Mouse (Mus musculus) heart, embryonic 10.5 days (tissue): ENCODE measurements around the gene Per1. TPM values are rescaled to one million over a fixed set of nuclear protein-coding genes. Genes with fewer than 3 reads are reported as not detected.
A peak's percentile ranks its signal among the peaks of the same experiment; 100 is the strongest.

Experiments
- DNase-seq: peaks from one replicate; pipeline ENCODE4 v3.0.0-alpha.2; 2017; ENCODE audit warnings: low spot score
- H3K27ac ChIP-seq: fragments of 300-500 bp; sonication (generic); 2 replicates; pipeline ENCODE4 v1.5.1; 2016; ENCODE audit warnings: mild to moderate bottlenecking
- H3K27me3 ChIP-seq: fragments of 300-500 bp; sonication (generic); 2 replicates; pipeline ENCODE4 v1.6.1; 2016; ENCODE audit warnings: mild to moderate bottlenecking; ENCODE audit not compliant: poor library complexity, insufficient read depth, severe bottlenecking
- H3K36me3 ChIP-seq: fragments of 300-500 bp; sonication (generic); 2 replicates; pipeline ENCODE4 v1.6.1; 2016; ENCODE audit warnings: mild to moderate bottlenecking, moderate library complexity
- H3K4me1 ChIP-seq: fragments of 300-500 bp; sonication (generic); 2 replicates; pipeline ENCODE4 v1.6.1; 2016; ENCODE audit warnings: mild to moderate bottlenecking
- H3K4me3 ChIP-seq: fragments of 300-500 bp; sonication (generic); 2 replicates; pipeline ENCODE4 v1.5.1; 2016; ENCODE audit warnings: mild to moderate bottlenecking, moderate library complexity
- H3K9me3 ChIP-seq: fragments of 300-500 bp; sonication (generic); 2 replicates; pipeline ENCODE4 v1.6.1; 2016; ENCODE audit warnings: mild to moderate bottlenecking, moderate library complexity
- WGBS: fragments of 180-500 bp; shearing (Covaris S2); methylation state at CpG from one replicate; pipeline ENCODE4 v1.1.7; 2016; 5-methylcytosine and 5-hydroxymethylcytosine counted together
- polyA plus RNA-seq: library from polyadenylated mRNA; unstranded; fragments of >200 nt; fragmentation: Nextera tagmentation; extraction: Ambion mirVana; gene quantifications from 2 replicates; pipeline ENCODE4 v1.2.1, GENCODE M21; 2016

Per1 gene
- polyA plus RNA-seq, 1 experiment from 2014 or later, result 8.8 TPM

DNA sequence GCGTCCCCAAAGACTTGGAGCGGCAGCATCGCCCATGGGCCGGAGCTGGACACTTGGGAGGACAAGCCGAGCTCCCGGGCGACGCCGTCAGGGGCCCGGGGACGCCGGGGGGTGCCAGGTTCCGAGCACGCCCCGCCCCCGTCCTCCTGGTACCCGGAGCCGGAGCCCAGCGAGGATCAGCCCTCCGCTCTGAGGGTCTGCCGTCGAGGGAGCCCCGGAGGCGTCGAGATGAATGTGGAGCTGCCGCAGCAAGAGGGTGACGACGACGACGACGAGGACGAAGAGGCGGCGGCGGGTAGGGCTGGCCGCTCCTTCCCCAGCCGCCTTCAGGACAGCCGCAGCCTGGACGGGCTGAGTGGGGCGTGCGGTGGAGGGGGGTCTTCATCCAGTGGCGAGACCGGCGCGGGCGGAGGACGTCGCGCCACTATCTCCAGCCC lies 35.0 kb upstream of the Per1 start:
- Histone ChIP-seq H3K27ac (peak overlapping the region; percentile 95), H3K4me3 (peak overlapping the region; percentile 81), H3K36me3 (0 out of 2 replicates have a peak, but pooled peaks cover 2% of the 10 kb centered on the region), H3K27me3 (no peaks in the 10 kb centered on the region), H3K4me1 (peaks cover 37% of the 10 kb centered on the region), H3K9me3 (no peaks in the 10 kb centered on the region)
- under 1% methylated on average over 49 of the region's 49 CpGs for WGBS
- no peak for DNase-seq

DNA sequence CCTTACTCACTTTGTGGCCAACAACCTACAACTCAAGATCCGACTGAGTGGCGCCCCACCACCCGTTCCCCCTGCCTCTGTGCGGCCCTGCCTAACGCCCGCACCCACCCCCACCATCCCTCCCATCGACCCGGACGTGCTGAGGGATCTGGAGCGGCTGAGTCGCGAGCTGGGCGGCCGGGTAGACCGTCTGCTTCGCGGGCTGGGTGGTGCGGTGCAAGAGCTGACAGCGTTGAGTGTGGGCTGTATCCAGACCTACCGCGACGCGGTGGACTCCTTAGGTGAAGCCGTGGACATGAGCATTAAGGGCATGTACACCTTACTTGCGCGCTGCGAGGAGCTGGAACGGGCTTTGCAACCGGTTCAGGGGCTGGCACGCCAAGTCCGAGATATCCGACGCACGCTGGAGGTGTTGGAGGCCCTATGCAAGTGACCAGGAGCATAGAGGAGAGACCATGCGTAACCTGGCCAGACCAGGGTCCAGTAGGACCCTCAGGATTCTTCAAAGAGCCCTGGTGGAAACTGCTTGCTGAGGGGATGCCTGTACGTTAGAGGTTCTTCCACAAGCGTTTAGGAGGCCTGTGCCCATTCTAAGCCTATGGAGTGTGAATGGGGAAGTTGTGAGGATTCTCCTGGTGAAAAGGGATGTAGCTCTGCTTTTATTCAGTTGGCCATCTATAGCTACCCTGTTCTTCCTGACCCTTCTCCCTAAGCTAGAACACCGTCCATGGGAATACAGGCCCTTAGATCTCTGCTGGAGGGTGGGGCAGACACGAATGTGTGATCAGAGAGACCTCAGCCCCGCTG lies 34.4 kb upstream of the Per1 start:
- no peaks in the 10 kb centered on the region for H3K27me3 ChIP-seq
- peak overlapping the region; percentile 81 for H3K4me3 ChIP-seq
- H3K27ac ChIP-seq, result peak overlapping the region; percentile 95
- H3K9me3 ChIP-seq, result no peaks in the 10 kb centered on the region
- peaks cover 37% of the 10 kb centered on the region for H3K4me1 ChIP-seq
- no peaks in the 10 kb centered on the region for H3K36me3 ChIP-seq
- DNase-seq, result no peak
- WGBS, result under 1% methylated on average over 40 of the region's 40 CpGs

- no peak for DNase-seq
- H3K4me3 ChIP-seq, result peak overlapping the region; percentile 81
- H3K9me3 ChIP-seq, result no peaks in the 10 kb centered on the region
- no peaks in the 10 kb centered on the region for H3K27me3 ChIP-seq
- WGBS, result 7% methylated on average over 17 of the region's 17 CpGs
- H3K4me1 ChIP-seq, result peaks cover 44% of the 10 kb centered on the region
- no peaks in the 10 kb centered on the region for H3K36me3 ChIP-seq
- H3K27ac ChIP-seq, result peak overlapping the region; percentile 95
These were observed 33.6 kb upstream of the Per1 start for GRCm38 (mm10) chr11:69061255-69061912.

GRCm38 (mm10) chr11:69062194-69062760 lies 32.7 kb upstream of the Per1 start:
- Histone ChIP-seq H3K36me3 (no peaks in the 10 kb centered on the region), H3K9me3 (no peaks in the 10 kb centered on the region), H3K4me1 (peaks cover 50% of the 10 kb centered on the region), H3K27me3 (no peaks in the 10 kb centered on the region), H3K27ac (0 out of 2 replicates have a peak overlapping the region, but pooled peaks have one; percentile 62), H3K4me3 (peak overlapping the region; percentile 81)
- WGBS, result under 1% methylated on average over 17 of the region's 17 CpGs
- no peak for DNase-seq

GRCm38 (mm10) chr11:69062761-69063224 lies 32.2 kb upstream of the Per1 start:
- H3K4me3 ChIP-seq, result peak overlapping the region; percentile 81
- no peaks in the 10 kb centered on the region for H3K36me3 ChIP-seq
- peak; percentile 94 for DNase-seq
- H3K27me3 ChIP-seq, result no peaks in the 10 kb centered on the region
- peak overlapping the region; percentile 85; the same call in 1 of the 2 replicates for H3K27ac ChIP-seq
- H3K4me1 ChIP-seq, result peaks cover 56% of the 10 kb centered on the region
- under 1% methylated on average over 19 of the region's 19 CpGs for WGBS
- H3K9me3 ChIP-seq, result no peaks in the 10 kb centered on the region

DNA sequence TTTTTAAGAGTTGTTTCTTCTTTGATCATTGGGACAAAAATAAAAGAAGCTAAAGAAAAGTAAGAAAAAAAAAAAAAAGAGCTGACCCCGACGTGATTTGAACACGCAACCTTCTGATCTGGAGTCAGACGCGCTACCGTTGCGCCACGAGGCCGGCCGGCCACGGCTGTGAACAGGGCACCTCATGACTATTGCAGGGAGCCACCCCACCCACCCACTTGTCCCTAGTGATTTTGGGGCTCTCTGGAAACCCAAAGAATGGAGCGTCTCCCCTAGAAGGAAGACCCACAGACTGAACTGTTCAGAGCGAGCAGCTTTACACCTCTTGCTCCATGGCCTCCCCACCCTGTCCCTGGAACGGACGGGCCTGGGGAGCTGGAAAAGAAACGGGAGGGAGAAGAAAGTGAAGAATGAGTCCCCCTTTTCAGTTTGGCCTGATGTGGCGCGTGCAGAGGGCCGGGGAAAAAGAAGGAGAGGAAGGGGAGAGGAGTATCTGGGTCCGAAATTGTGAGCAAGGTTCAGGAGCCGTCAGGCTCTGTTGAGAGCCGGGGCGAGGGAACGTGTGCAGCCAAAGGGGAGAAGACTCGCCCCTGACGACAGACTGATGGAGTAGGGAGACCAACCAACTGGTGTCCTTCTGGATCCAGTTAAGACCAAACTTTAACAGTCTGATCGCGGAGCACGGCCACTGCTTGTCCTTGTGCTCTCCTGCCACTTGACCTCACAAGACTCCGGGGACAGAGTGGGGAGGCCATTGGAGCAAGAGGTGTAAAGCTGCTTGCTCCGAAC lies 31.4 kb upstream of the Per1 start:
- peak overlapping the region; percentile 89 for H3K27ac ChIP-seq
- DNase-seq, result peak; percentile 95
- WGBS, result under 1% methylated on average over 31 of the region's 31 CpGs

GRCm38 (mm10) chr11:69064259-69065133 lies 30.5 kb upstream of the Per1 start:
- WGBS, result 48% methylated on average over 9 of the region's 9 CpGs
- H3K4me1 ChIP-seq, result peaks cover 50% of the 10 kb centered on the region
- H3K27me3 ChIP-seq, result no peaks in the 10 kb centered on the region
- no peaks in the 10 kb centered on the region for H3K36me3 ChIP-seq
- no peaks in the 10 kb centered on the region for H3K9me3 ChIP-seq
- peak overlapping the region; percentile 89 for H3K27ac ChIP-seq
- peak overlapping the region; percentile 81 for H3K4me3 ChIP-seq
- DNase-seq, result no peak

More for the DNA sequence above, 31.4 kb upstream of the Per1 start:
- Histone ChIP-seq H3K36me3 (no peaks in the 10 kb centered on the region), H3K27me3 (no peaks in the 10 kb centered on the region), H3K9me3 (no peaks in the 10 kb centered on the region), H3K4me3 (peak overlapping the region; percentile 81), H3K4me1 (peaks cover 53% of the 10 kb centered on the region)

DNA sequence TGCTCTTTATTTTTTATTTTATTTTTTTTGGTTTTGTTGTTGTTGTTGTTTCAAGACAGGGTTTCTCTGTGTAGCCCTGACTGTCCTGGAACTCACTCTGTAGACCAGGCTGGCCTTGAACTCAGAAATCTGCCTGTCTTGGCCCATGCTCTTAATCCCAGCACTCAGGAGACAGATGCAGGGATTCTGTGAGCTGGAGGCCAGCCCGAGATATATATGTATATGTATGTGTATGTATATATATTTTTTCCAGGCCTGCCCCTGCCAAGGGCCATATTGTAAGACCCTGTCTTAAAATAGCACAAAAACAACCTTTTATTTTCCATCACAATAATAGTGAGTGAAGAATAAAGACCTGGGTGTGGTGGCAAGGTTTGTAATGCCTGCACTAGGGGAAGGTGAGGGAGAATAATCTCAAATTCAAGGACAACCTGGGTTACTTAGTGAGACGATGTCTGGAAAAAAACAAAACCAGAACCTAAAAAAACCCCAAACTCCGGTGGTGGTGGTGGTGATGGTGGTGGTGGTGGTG lies 29.6 kb upstream of the Per1 start:
- no peaks in the 10 kb centered on the region for H3K36me3 ChIP-seq
- peaks cover 50% of the 10 kb centered on the region for H3K4me1 ChIP-seq
- no peak for DNase-seq
- H3K4me3 ChIP-seq, result no peak overlapping the region
- no peaks in the 10 kb centered on the region for H3K9me3 ChIP-seq
- H3K27ac ChIP-seq, result no peak overlapping the region
- no peaks in the 10 kb centered on the region for H3K27me3 ChIP-seq
- 60% methylated on average over 3 of the region's 3 CpGs for WGBS

DNA sequence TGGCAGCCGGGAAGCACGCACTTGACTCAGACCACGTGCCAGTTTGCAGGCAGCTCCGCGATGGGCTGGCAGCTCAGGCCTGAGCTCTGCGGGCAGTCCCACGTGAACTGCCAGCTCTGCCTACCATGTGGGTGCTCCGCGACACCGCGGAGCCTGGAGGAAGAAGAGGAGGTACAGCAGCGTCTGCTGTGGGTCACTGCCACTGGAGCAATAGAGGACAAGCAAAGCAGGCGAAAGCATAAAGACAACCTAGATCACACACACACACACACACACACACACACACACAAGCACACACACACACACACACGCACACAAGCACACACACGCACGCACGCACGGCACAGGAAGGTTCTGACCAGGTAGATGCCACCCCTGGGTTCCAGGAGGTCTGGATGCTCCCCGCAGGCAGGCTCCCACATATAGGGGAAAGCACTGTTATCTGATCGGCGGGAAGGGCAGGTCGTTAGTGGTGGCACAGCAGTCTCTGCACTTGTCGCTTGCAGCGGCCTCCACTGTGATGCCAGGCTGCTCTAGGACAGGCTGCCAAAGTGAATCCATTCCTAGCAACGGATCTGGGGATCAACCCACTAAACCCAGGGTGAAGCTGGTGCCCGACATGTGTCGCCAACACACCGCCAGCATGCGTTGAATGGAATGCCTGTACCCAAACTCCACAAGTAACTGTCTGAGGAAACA lies 28.7 kb upstream of the Per1 start:
- no peaks in the 10 kb centered on the region for H3K36me3 ChIP-seq
- peak overlapping the region; percentile 64 for H3K4me3 ChIP-seq
- no peaks in the 10 kb centered on the region for H3K9me3 ChIP-seq
- DNase-seq, result no peak
- peaks cover 48% of the 10 kb centered on the region for H3K4me1 ChIP-seq
- no peaks in the 10 kb centered on the region for H3K27me3 ChIP-seq
- WGBS, result 3% methylated on average over 29 of the region's 29 CpGs
- peak overlapping the region; percentile 67 for H3K27ac ChIP-seq

GRCm38 (mm10) chr11:69066956-69067355 lies 28.1 kb upstream of the Per1 start:
- H3K27ac ChIP-seq, result peak overlapping the region; percentile 82

DNA sequence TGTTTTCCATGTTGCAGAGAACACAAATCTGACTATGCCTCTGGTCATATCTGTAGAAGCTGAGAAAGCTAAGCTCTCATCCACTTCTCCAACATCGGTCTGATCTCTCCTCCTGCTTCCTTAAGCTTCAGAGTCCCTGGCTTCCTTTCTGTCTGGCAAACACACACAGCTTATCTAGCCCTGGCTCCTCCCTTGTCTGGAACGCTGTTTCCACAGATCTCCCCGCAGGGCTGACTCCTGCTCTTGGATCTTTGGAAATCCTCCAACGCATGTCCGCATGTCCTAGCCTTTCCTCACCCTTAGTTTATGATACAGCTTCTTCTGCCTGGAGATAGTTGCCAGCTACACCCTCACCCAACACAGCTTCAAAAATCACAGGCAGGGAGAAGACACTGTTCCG lies 27.4 kb upstream of the Per1 start:
- Histone ChIP-seq H3K27ac (peak overlapping the region; percentile 82), H3K4me3 (peak overlapping the region; percentile 64; the same call in 1 of the 2 replicates), H3K36me3 (no peaks in the 10 kb centered on the region), H3K27me3 (no peaks in the 10 kb centered on the region), H3K9me3 (no peaks in the 10 kb centered on the region), H3K4me1 (peaks cover 52% of the 10 kb centered on the region)
- DNase-seq, result no peak
- 20% methylated on average over 6 of the region's 6 CpGs for WGBS

More at GRCm38 (mm10) chr11:69066956-69067355, 28.1 kb upstream of the Per1 start:
- WGBS, result 5% methylated on average over 8 of the region's 8 CpGs
- peak overlapping the region; percentile 64 for H3K4me3 ChIP-seq
- no peaks in the 10 kb centered on the region for H3K36me3 ChIP-seq
- H3K9me3 ChIP-seq, result no peaks in the 10 kb centered on the region
- no peaks in the 10 kb centered on the region for H3K27me3 ChIP-seq
- H3K4me1 ChIP-seq, result peaks cover 48% of the 10 kb centered on the region
- DNase-seq, result peak; percentile 92
